Mouse (Mus musculus) neural tube, embryonic 15.5 days (tissue): ENCODE data around the gene Gipc1. TPM values are rescaled to one million over a fixed set of nuclear protein-coding genes. Genes with fewer than 3 reads are reported as not detected.

Source experiments
- ATAC-seq: fragments of 200-750 bp; cut with Nextera tagmentation; 2 replicates; pipeline ENCODE4 v1.8.0; 2017; ENCODE audit warnings: mild to moderate bottlenecking, moderate TSS enrichment, moderate library complexity; ENCODE audit not compliant: low FRiP score
- H3K27ac ChIP-seq: fragments of 300-500 bp; sonication (generic); replicated peaks from 2 replicates; pipeline ENCODE4 v1.5.1; 2015; ENCODE audit warnings: mild to moderate bottlenecking, inconsistent platforms
- H3K27me3 ChIP-seq: fragments of 300-500 bp; sonication (generic); replicated peaks from 2 replicates; pipeline ENCODE4 v1.6.1; 2015; ENCODE audit warnings: inconsistent platforms
- H3K36me3 ChIP-seq: fragments of 300-500 bp; sonication (generic); 2 replicates; pipeline ENCODE4 v1.6.1; 2015; ENCODE audit warnings: inconsistent platforms
- H3K4me1 ChIP-seq: fragments of 300-500 bp; sonication (generic); 2 replicates; pipeline ENCODE4 v1.6.1; 2015; ENCODE audit warnings: inconsistent platforms
- H3K4me2 ChIP-seq: fragments of 300-500 bp; sonication (generic); 2 replicates; pipeline ENCODE4 v1.6.1; 2015; ENCODE audit warnings: inconsistent platforms, mild to moderate bottlenecking, moderate library complexity
- H3K4me3 ChIP-seq: fragments of 300-500 bp; sonication (generic); replicated peaks from 2 replicates; pipeline ENCODE4 v1.5.1; 2015; ENCODE audit warnings: mild to moderate bottlenecking, inconsistent platforms
- H3K9ac ChIP-seq: fragments of 300-500 bp; sonication (generic); replicated peaks from 2 replicates; pipeline ENCODE4 v1.6.1; 2015; ENCODE audit warnings: mild to moderate bottlenecking, inconsistent platforms
- H3K9me3 ChIP-seq: fragments of 300-500 bp; sonication (generic); replicated peaks from 2 replicates; pipeline ENCODE4 v1.6.1; 2016; ENCODE audit warnings: inconsistent platforms
- WGBS: fragments of 180-500 bp; shearing (Covaris S2); methylation state at CpG from one replicate; pipeline ENCODE4 v1.1.7; 2015; ENCODE audit warnings: mixed read lengths; 5-methylcytosine and 5-hydroxymethylcytosine counted together
- polyA plus RNA-seq: library from polyadenylated mRNA; unstranded; fragments of >200 nt; fragmentation: Nextera tagmentation; extraction: Ambion mirVana; gene quantifications from 2 replicates; pipeline ENCODE4 v1.2.1, GENCODE M21; 2015

Gene Gipc1
- polyA plus RNA-seq, 1 experiment from 2014 or later: 116 TPM

- H3K27me3 ChIP-seq: no peaks in the 10 kb centered on the region
- H3K9ac ChIP-seq: peak overlapping the region; percentile 73
- no peaks in the 10 kb centered on the region for H3K36me3 ChIP-seq
- peak overlapping the region; percentile 80 for H3K4me3 ChIP-seq
- peak overlapping the region; percentile 91 for H3K4me2 ChIP-seq
- peaks cover 26% of the 10 kb centered on the region for H3K4me1 ChIP-seq
- H3K27ac ChIP-seq: peak overlapping the region; percentile 75
- WGBS: 2% methylated on average over 41 of the region's 46 CpGs
- H3K9me3 ChIP-seq: no peaks in the 10 kb centered on the region
- no peak; the same call in none of the 2 replicates for ATAC-seq
Measured at GRCm38 (mm10) chr8:83652744-83653661, 526 bp downstream of the Gipc1 start.

- Histone ChIP-seq H3K4me2 (peak overlapping the region; percentile 91), H3K27me3 (no peaks in the 10 kb centered on the region), H3K27ac (peak overlapping the region; percentile 75), H3K9ac (peak overlapping the region; percentile 73), H3K9me3 (no peaks in the 10 kb centered on the region), H3K4me3 (peak overlapping the region; percentile 80), H3K4me1 (peaks cover 26% of the 10 kb centered on the region), H3K36me3 (no peaks in the 10 kb centered on the region)
- ATAC-seq: no peak
- WGBS: 54% methylated on average over 10 of the region's 10 CpGs
Measured at GRCm38 (mm10) chr8:83653662-83654017, 1.2 kb downstream of the Gipc1 start.

GRCm38 (mm10) chr8:83654725-83655124 is 2.2 kb downstream of the Gipc1 start:
- H3K4me2 ChIP-seq: no peak overlapping the region
- no peaks in the 10 kb centered on the region for H3K27me3 ChIP-seq
- H3K27ac ChIP-seq: no peak overlapping the region
- H3K9ac ChIP-seq: no peak overlapping the region
- peaks cover 27% of the 10 kb centered on the region for H3K4me1 ChIP-seq
- H3K36me3 ChIP-seq: no peaks in the 10 kb centered on the region
- WGBS: 94% methylated on average over 6 of the region's 6 CpGs
- H3K9me3 ChIP-seq: no peaks in the 10 kb centered on the region
- H3K4me3 ChIP-seq: no peak overlapping the region
- no peak for ATAC-seq

GRCm38 (mm10) chr8:83656043-83656442 is 3.6 kb downstream of the Gipc1 start:
- H3K4me3 ChIP-seq: no peak overlapping the region
- H3K4me2 ChIP-seq: no peak overlapping the region
- 93% methylated on average over 9 of the region's 9 CpGs for WGBS
- H3K9me3 ChIP-seq: no peaks in the 10 kb centered on the region
- ATAC-seq: no peak
- no peaks in the 10 kb centered on the region for H3K36me3 ChIP-seq
- peaks cover 40% of the 10 kb centered on the region for H3K4me1 ChIP-seq
- H3K27me3 ChIP-seq: no peaks in the 10 kb centered on the region
- no peak overlapping the region for H3K27ac ChIP-seq
- H3K9ac ChIP-seq: no peak overlapping the region

- H3K36me3 ChIP-seq: no peaks in the 10 kb centered on the region
- no peak overlapping the region for H3K27ac ChIP-seq
- H3K9ac ChIP-seq: no peak overlapping the region
- H3K4me3 ChIP-seq: no peak overlapping the region
- no peaks in the 10 kb centered on the region for H3K9me3 ChIP-seq
- peaks cover 45% of the 10 kb centered on the region for H3K4me1 ChIP-seq
- H3K4me2 ChIP-seq: no peak overlapping the region
- H3K27me3 ChIP-seq: no peaks in the 10 kb centered on the region
- no peak for ATAC-seq
- 86% methylated on average over 13 of the region's 13 CpGs for WGBS
Measured at GRCm38 (mm10) chr8:83656484-83657246, 4.2 kb downstream of the Gipc1 start.

- Histone ChIP-seq H3K4me2 (peak overlapping the region; percentile 29), H3K27ac (peak overlapping the region; percentile 37)
- 7% methylated on average over 8 of the region's 8 CpGs for WGBS
Measured at GRCm38 (mm10) chr8:83660545-83660944, 8.1 kb downstream of the Gipc1 start.

GRCm38 (mm10) chr8:83660995-83661680 is 8.7 kb downstream of the Gipc1 start:
- Histone ChIP-seq H3K4me3 (no peak overlapping the region), H3K36me3 (no peaks in the 10 kb centered on the region), H3K9me3 (no peaks in the 10 kb centered on the region), H3K27me3 (no peaks in the 10 kb centered on the region), H3K27ac (0 out of 2 replicates have a peak overlapping the region, but pooled peaks have one; percentile 37), H3K9ac (peak overlapping the region; percentile 0; the same call in 1 of the 2 replicates), H3K4me2 (peak overlapping the region; percentile 29), H3K4me1 (peaks cover 45% of the 10 kb centered on the region)
- ATAC-seq: no peak
- 22% methylated on average over 22 of the region's 22 CpGs for WGBS

More at GRCm38 (mm10) chr8:83660545-83660944, 8.1 kb downstream of the Gipc1 start:
- Histone ChIP-seq H3K9me3 (no peaks in the 10 kb centered on the region), H3K4me3 (no peak overlapping the region), H3K4me1 (peaks cover 42% of the 10 kb centered on the region), H3K9ac (peak overlapping the region; percentile 0; the same call in 1 of the 2 replicates), H3K27me3 (no peaks in the 10 kb centered on the region), H3K36me3 (no peaks in the 10 kb centered on the region)
- peak; percentile 47; the same call in 1 of the 2 replicates for ATAC-seq

- peaks cover 58% of the 10 kb centered on the region for H3K4me1 ChIP-seq
- 11% methylated on average over 4 of the region's 4 CpGs for WGBS
- no peaks in the 10 kb centered on the region for H3K36me3 ChIP-seq
- ATAC-seq: 0 out of 2 replicates have a peak, but pooled peaks have one; percentile 26
- no peaks in the 10 kb centered on the region for H3K9me3 ChIP-seq
- H3K4me2 ChIP-seq: 0 out of 2 replicates have a peak overlapping the region, but pooled peaks have one; percentile 3
- H3K4me3 ChIP-seq: no peak overlapping the region
- H3K27me3 ChIP-seq: no peaks in the 10 kb centered on the region
- 0 out of 2 replicates have a peak overlapping the region, but pooled peaks have one; percentile 6 for H3K9ac ChIP-seq
- peak overlapping the region; percentile 41; the same call in 1 of the 2 replicates for H3K27ac ChIP-seq
Measured at GRCm38 (mm10) chr8:83662421-83662826, 9.9 kb downstream of the Gipc1 start.

- ATAC-seq: no peak
- H3K9me3 ChIP-seq: no peaks in the 10 kb centered on the region
- no peak overlapping the region for H3K9ac ChIP-seq
- WGBS: 82% methylated on average over 13 of the region's 13 CpGs
- H3K4me1 ChIP-seq: peaks cover 71% of the 10 kb centered on the region
- H3K4me3 ChIP-seq: no peak overlapping the region
- H3K4me2 ChIP-seq: no peak overlapping the region
- peaks cover under 1% of the 10 kb centered on the region; the same call in 1 of the 2 replicates for H3K36me3 ChIP-seq
- no peaks in the 10 kb centered on the region for H3K27me3 ChIP-seq
- no peak overlapping the region for H3K27ac ChIP-seq
Measured at GRCm38 (mm10) chr8:83664096-83664495, 11.6 kb downstream of the Gipc1 start.

- Histone ChIP-seq H3K9ac (no peak overlapping the region), H3K4me1 (peaks cover 67% of the 10 kb centered on the region)
Measured at GRCm38 (mm10) chr8:83664931-83665625, 12.6 kb downstream of the Gipc1 start.

More at GRCm38 (mm10) chr8:83664931-83665625, 12.6 kb downstream of the Gipc1 start:
- H3K27me3 ChIP-seq: no peaks in the 10 kb centered on the region
- no peaks in the 10 kb centered on the region for H3K9me3 ChIP-seq
- H3K36me3 ChIP-seq: peaks cover 10% of the 10 kb centered on the region
- ATAC-seq: no peak
- H3K4me3 ChIP-seq: no peak overlapping the region
- 0 out of 2 replicates have a peak overlapping the region, but pooled peaks have one; percentile 9 for H3K27ac ChIP-seq
- 38% methylated on average over 2 of the region's 2 CpGs for WGBS
- H3K4me2 ChIP-seq: no peak overlapping the region
